Mouse (Mus musculus) adrenal gland (tissue): Measurements from ENCODE around the gene Atg16l2.

Source experiments
- intact Hi-C: fragments of 180-260 bp; cut with DNase I; formaldehyde crosslinking; loops from one replicate; pipeline ENCODE4 v1.15.1; 2025

Atg16l2 gene

DNA sequence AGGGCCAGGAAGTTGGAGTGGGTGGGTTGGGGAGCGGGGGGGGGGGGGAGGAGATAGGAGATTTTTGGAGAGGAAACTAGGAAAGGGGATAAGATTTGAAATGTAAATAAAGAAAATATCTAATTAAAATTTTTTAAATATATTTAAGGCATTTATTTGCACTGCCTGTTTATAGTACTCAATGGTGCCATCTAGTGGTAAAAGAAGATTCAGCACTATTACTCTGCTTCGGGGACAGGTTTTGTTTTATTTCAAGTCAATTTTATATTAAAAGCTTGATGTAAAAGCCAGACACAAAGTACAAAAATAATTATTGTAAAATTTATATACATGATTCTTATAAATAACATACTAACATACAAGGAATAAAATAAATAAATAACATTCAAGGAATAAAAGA is 70.6 kb downstream of the Atg16l2 start:
- intact Hi-C loops, result loop anchor here (2.0 to 5.0 kb wide), 2 partner anchors 124 to 171 kb away; no protein-coding TSS in a partner anchor

DNA sequence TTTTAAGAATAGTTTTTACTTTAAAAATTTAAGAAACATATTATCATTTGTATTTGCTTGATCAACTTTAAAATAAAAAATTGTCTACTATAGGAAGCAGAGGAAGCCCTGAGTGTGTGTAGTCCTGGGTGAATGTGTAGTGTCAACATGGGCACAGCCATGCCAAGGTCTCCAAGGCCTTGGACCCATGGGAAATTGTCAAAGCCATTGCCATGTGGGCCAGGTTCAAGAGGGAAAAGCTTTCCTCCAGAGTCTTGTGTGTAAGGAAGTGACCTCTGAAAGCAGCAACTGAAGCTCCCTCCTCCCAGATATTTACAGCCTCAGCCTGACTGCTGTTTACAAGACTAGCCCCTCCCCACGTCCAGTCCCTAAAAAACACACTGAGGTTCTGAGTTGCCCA is 72.7 kb downstream of the Atg16l2 start:
- intact Hi-C loops, result no loop called here

DNA sequence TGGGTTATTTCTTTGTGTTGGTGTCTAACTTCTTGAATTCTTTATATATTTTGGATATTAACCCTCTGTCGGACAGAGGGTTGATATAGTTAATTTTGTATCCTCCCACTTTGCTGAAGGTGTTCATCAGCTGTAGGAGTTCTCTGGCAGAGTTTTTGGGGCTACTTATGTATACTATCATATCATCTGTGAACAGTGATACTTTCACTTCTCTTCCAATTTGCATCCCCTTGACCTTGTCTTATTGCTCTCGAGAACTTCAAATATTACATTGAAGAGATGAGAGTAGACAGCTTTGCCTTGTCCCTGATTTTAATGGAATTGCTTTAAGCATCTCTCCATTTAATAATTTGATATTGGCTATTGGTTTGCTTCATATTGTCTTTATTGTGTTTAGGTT is 78.5 kb downstream of the Atg16l2 start:
- intact Hi-C loops, result no loop called here

DNA sequence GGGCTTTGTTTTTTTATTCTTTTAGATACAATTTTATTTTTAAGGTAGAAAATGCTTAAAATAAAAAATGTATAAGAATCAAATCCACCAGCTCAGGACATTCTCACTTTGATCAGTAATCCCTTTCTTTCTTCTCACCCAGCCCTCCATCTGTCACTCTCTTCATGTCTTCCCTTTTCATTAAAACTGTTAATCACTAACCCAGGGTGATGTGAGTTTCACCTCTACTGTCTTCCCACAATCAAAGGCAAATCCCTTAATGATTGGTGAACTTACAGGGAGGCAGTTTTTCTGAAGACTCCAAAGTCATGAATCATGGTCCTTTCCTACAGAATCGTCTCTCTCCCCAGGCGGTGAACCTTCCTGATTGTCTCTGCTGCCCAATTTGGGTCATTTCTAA is 85.3 kb downstream of the Atg16l2 start:
- intact Hi-C loops, result no loop called here

DNA sequence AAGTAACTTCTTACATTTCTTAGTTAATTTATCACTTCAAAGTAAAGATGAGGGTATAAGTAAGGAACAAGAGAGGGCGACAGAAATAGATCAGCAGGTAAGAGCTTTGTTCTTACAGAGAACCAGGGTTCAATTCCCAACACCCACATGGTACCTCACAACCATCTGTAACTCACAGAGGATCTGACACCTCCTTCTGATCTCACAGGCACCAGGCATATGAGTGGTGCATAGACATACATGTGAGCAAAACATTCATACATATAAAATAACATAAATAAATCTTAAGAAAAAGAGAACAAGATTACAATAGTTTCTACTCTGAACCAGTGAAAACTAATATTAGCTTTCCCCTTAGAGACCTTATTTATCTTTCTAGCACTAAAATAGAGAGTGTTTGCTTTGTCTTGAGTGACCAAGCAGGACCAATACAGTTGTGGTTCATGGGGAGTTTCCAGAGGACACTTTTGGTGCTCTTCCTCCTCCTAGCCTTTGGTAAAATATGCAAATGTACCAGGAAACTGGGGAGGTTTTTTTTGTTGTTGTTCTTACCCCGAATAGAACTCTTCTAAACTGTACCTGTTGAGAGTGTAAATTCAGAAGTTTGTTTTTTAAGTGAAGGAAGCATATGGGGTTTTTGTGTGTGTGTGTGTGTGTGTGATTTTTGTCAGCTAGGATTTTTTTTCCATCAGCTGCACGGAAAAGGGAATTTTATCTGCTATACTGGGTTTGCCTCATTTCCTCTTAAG is 88.4 kb downstream of the Atg16l2 start:
- intact Hi-C loops, result no loop called here
